Mouse (Mus musculus) thymus, adult 2 months (tissue): ENCODE results near the gene Herc1. TPM values are rescaled to one million over a fixed set of nuclear protein-coding genes. Genes with fewer than 3 reads are reported as not detected.

ENCODE experiments used
- DNase-seq: peaks from one replicate; pipeline ENCODE4 v3.0.0; 2021
- H3K27ac ChIP-seq: fragments of 200-500 bp; 2 replicates; pipeline ENCODE4 v1.5.1; 2012; ENCODE audit warnings: low read length, control low read depth; ENCODE audit not compliant: control insufficient read depth, insufficient read depth
- H3K27me3 ChIP-seq: fragments of 200-500 bp; 2 replicates; pipeline ENCODE4 v1.6.1; 2012; ENCODE audit warnings: mild to moderate bottlenecking, low read length, moderate library complexity, mixed read lengths; ENCODE audit not compliant: control insufficient read depth, insufficient read depth
- H3K36me3 ChIP-seq: fragments of 200-500 bp; 2 replicates; pipeline ENCODE4 v1.6.1; 2012; ENCODE audit warnings: mild to moderate bottlenecking, low read length, moderate library complexity; ENCODE audit not compliant: control insufficient read depth, insufficient read depth
- H3K4me1 ChIP-seq: fragments of 200-500 bp; replicated peaks from 2 replicates; pipeline ENCODE4 v1.6.1; 2012; ENCODE audit warnings: low read length; ENCODE audit not compliant: control insufficient read depth, insufficient read depth
- H3K4me3 ChIP-seq: fragments of 200-500 bp; 2 replicates; pipeline ENCODE4 v1.5.1; 2012; ENCODE audit warnings: mild to moderate bottlenecking, low read length, control low read depth, moderate library complexity; ENCODE audit not compliant: control insufficient read depth, insufficient read depth
- CTCF ChIP-seq: fragments of 200-500 bp; IDR thresholded peaks from 2 replicates; pipeline ENCODE4 v1.5.1; 2012; ENCODE audit warnings: mild to moderate bottlenecking, control low read depth, low read length, moderate library complexity, borderline replicate concordance; ENCODE audit not compliant: control insufficient read depth, poor library complexity, insufficient read depth; ENCODE audit errors: extremely low read depth
- POLR2A ChIP-seq: fragments of 200-500 bp; IDR thresholded peaks from 2 replicates; pipeline ENCODE4 v1.6.1; 2012; ENCODE audit warnings: mild to moderate bottlenecking, low read length, control low read depth, moderate library complexity; ENCODE audit not compliant: control insufficient read depth, poor library complexity, insufficient read depth; ENCODE audit errors: extremely low read depth
- WGBS: fragments of 180-500 bp; shearing (Covaris S2); methylation state at CpG from one replicate; pipeline ENCODE4 v1.1.7; 2018; 5-methylcytosine and 5-hydroxymethylcytosine counted together
- polyA plus RNA-seq: library from polyadenylated mRNA; depleted of rRNA; stranded (reverse); fragments of >200 nt; gene quantifications from 2 replicates; pipeline ENCODE4 v1.2.3, GENCODE M21; 2012; rRNA removed

Gene Herc1
- polyA plus RNA-seq, 1 experiment: 28.6 TPM

DNA sequence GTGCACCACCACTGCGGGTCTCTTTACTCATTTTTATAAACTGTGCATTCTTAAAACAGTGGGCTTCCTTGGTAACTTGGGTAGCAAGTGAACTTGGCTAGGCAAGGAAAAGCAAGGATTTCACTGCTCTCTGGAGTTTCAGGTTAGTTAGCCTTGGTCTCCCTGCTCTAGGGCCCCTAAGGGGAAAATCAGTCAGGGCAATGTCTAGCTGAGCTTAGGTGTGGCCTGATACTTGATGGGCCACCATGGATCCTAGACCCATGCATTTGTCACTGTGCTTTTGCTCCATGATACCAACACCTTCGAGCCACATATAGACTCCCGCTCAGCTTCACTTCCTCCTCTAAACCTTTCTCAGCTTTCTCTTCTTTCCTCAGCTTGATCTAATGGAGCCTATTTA is 171.3 kb downstream of the Herc1 start:
- TF ChIP-seq CTCF (no peak), POLR2A (no peak)
- Histone ChIP-seq H3K4me3 (no peak overlapping the region), H3K27ac (no peak overlapping the region), H3K4me1 (no peaks in the 10 kb centered on the region), H3K27me3 (no peaks in the 10 kb centered on the region), H3K36me3 (peaks cover 88% of the 10 kb centered on the region)
- no peak for DNase-seq
- WGBS: 95% methylated on average over 3 of the region's 3 CpGs

DNA sequence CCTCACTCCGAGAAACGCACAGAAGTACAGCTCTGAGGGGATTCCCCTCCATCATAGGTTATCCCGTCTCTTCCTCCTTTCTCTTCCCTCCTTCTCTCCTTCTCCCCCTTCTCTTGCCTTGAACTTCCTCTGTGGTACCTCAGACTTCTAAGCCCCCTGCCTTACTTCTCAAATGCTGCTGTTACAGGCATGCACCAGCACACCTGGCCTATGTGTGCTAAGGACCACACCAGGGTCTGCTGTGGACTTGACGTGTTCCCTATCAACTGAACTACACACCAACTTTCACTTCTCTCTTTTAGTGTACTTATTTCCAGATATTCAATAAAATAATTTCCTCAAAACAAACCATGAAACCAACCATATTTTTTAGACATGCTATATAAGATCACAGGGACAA is 192.5 kb downstream of the Herc1 start:
- DNase-seq: no peak
- TF ChIP-seq POLR2A (no peak), CTCF (no peak)
- 90% methylated on average over 4 of the region's 4 CpGs for WGBS
- no peaks in the 10 kb centered on the region for H3K27me3 ChIP-seq
- no peak overlapping the region for H3K4me3 ChIP-seq
- H3K4me1 ChIP-seq: no peaks in the 10 kb centered on the region
- peaks cover 93% of the 10 kb centered on the region for H3K36me3 ChIP-seq
- H3K27ac ChIP-seq: no peak overlapping the region

Other genes with a start within 250 kb of the Herc1 start
- gene Snx1, start 223.9 kb upstream of the Herc1 start, polyA plus RNA-seq: 55.3 and 59.1 TPM in 2 replicates
- gene Ciao2a, start 223.8 kb upstream of the Herc1 start, polyA plus RNA-seq: 16.4 and 16.9 TPM in 2 replicates
- gene Dapk2, start 192.2 kb upstream of the Herc1 start, polyA plus RNA-seq: 3.4 and 5.1 TPM in 2 replicates
- gene Fbxl22, start 164.1 kb downstream of the Herc1 start, polyA plus RNA-seq: 7.6 and 10.2 TPM in 2 replicates
- gene Usp3, start 242.7 kb downstream of the Herc1 start, polyA plus RNA-seq: 66.1 and 70.5 TPM in 2 replicates